Mouse (Mus musculus): Measurements from ENCODE around the gene Abca8a. TPM values are rescaled to one million over a fixed set of nuclear protein-coding genes. Genes with fewer than 3 reads are reported as not detected.

Gene Abca8a
- 1 to 10 TPM; 2.5 to 3.0 TPM for total RNA-seq (2021)
- long read RNA-seq, experiment 1 = 0 reads
- long read RNA-seq, experiment 2 = 0 reads

- DNase-seq (ENCODE audit: low spot score in 2 of 2) = peak; percentile 6 to 80
These were observed at the start of gene Abca8a for GRCm38 (mm10) chr11:110095858-110096257. Gene Abca8a, minus strand, starts transcription at chr11:110095978.

- DNase-seq (ENCODE audit: low spot score in 2 of 2) = no peak
These were observed 49.6 kb upstream of the Abca8a start for GRCm38 (mm10) chr11:110145421-110145820.

GRCm38 (mm10) chr11:110130760-110131159, 35.0 kb upstream of the Abca8a start:
- no peak for DNase-seq (ENCODE audit: low spot score in 2 of 2)

GRCm38 (mm10) chr11:110111137-110111536, 15.4 kb upstream of the Abca8a start:
- DNase-seq (ENCODE audit: low spot score in 2 of 2) = peak; percentile 5 to 41

GRCm38 (mm10) chr11:110101437-110101836, 5.7 kb upstream of the Abca8a start:
- no peak for DNase-seq (ENCODE audit: low spot score in 2 of 2)

- DNase-seq (ENCODE audit: low spot score in 2 of 2) = no peak
These were observed 3.1 kb upstream of the Abca8a start for GRCm38 (mm10) chr11:110098901-110099300.

GRCm38 (mm10) chr11:110097465-110097864, 1.7 kb upstream of the Abca8a start:
- no peak for DNase-seq (ENCODE audit: low spot score in 2 of 2)

GRCm38 (mm10) chr11:110094846-110095380, 865 bp downstream of the Abca8a start:
- DNase-seq (ENCODE audit: low spot score in 2 of 2) = no peak

- DNase-seq (ENCODE audit: low spot score in 2 of 2) = peak in 1 of 2 experiments; percentile 8
These were observed 1.5 kb downstream of the Abca8a start for GRCm38 (mm10) chr11:110094236-110094635.

- no peak for DNase-seq (ENCODE audit: low spot score in 2 of 2)
These were observed 4.5 kb downstream of the Abca8a start for GRCm38 (mm10) chr11:110091328-110091727.

- no peak for DNase-seq (ENCODE audit: low spot score in 2 of 2)
These were observed 23.6 kb downstream of the Abca8a start for GRCm38 (mm10) chr11:110072158-110072557.

- DNase-seq (ENCODE audit: low spot score in 2 of 2) = no peak
These were observed 34.7 kb downstream of the Abca8a start for GRCm38 (mm10) chr11:110061032-110061431.

- no peak for DNase-seq (ENCODE audit: low spot score in 2 of 2)
These were observed 35.7 kb downstream of the Abca8a start for GRCm38 (mm10) chr11:110060127-110060526.

- no peak for DNase-seq (ENCODE audit: low spot score in 2 of 2)
These were observed 42.1 kb downstream of the Abca8a start for GRCm38 (mm10) chr11:110053681-110054080.

- DNase-seq (ENCODE audit: low spot score in 2 of 2) = no peak
These were observed 58.0 kb downstream of the Abca8a start for GRCm38 (mm10) chr11:110037795-110038194.

GRCm38 (mm10) chr11:110028913-110029695, 66.7 kb downstream of the Abca8a start:
- no peak for DNase-seq (ENCODE audit: low spot score in 2 of 2)

- no peak for DNase-seq (ENCODE audit: low spot score in 2 of 2)
These were observed 84.8 kb downstream of the Abca8a start for GRCm38 (mm10) chr11:110010836-110011546.

- DNase-seq (ENCODE audit: low spot score in 2 of 2) = peak; percentile 69 to 84
These were observed 100.2 kb downstream of the Abca8a start, which contains the start of gene Abca8b for GRCm38 (mm10) chr11:109995624-109996023. Gene Abca8b, minus strand, starts transcription at chr11:109995845.

- peak; percentile 32 to 48 for DNase-seq (ENCODE audit: low spot score in 2 of 2)
These were observed 100.8 kb downstream of the Abca8a start for GRCm38 (mm10) chr11:109995013-109995412.

- no peak for DNase-seq (ENCODE audit: low spot score in 2 of 2)
These were observed 101.8 kb downstream of the Abca8a start for GRCm38 (mm10) chr11:109994014-109994413.

- no peak for DNase-seq (ENCODE audit: low spot score in 2 of 2)
These were observed 104.5 kb downstream of the Abca8a start for GRCm38 (mm10) chr11:109991270-109991669.

GRCm38 (mm10) chr11:109990256-109990655, 105.5 kb downstream of the Abca8a start:
- no peak for DNase-seq (ENCODE audit: low spot score in 2 of 2)

All from layer of hippocampus, postnatal 14 days (tissue).